ENCODE assay signal across 24 mouse cellular contexts in the genomic region with DNA sequence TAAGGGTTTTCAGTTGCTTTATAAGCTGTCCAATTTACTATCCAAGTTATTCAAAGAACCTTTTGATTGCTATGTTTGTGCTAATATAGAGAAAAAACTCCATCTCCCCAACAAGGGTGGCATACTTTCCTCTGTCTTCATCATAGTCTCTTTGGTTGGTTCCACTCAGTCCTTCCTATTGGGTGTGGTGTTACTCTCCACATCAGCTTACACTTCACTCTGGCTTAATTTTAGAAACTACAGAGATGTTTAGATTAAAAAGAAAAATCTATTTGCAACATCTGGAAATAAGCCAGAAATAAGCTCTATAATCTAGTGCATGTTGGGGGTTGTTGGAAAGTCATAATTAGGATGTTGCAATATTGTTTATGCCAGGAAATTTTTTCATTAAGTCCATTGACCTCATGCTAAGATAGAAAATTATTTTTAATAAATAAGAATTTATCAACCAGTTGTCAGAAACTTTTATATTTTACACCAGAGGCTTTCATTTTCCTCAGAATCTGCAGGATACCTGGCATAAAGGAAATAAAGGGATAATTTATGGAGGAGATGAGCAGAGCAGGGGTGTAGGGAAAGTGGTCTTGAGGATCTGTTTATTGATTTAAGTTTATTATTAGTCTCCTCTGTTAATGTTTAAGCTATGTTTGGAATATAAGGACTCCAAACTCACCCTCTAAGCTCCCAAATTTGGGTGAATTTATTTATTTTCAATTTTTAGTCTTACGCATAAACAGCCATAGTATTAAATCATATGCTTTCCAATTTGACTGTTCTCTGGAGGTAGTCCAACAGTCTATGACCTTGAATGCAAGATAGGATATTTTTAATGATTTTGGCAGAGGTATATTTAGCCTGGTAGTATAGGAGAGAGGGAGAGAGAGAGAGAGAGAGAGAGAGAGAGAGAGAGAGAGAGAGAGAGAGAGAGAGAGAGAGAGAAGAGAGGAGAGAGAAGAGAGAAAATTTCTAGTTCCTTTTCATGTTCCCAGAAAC.
DNase-seq lines count a peak whose midpoint lies in the region; ATAC-seq and TF ChIP-seq lines count a peak whose summit lies in the region.
"Had no signal": no experiment of that assay in that cellular context is flagged by ENCODE, and none has a peak within 500 bp of the region (broad histone marks: within the 10 kb centered on the region; RNA-seq: fewer than 3 reads in every experiment).

No protein-coding gene starts in this region.

- H3K27me3 ChIP-seq in liver, adult 2 months (ENCODE audit: control insufficient read depth, insufficient read depth, low read length) = no peaks in the 10 kb centered on the region
- no peaks in the 10 kb centered on the region for H3K27me3 ChIP-seq in liver, postnatal 0 days (ENCODE audit: insufficient read depth, low read length)
- no peaks in the 10 kb centered on the region for H3K27me3 ChIP-seq in lung, embryonic 15.5 days
- no peaks in the 10 kb centered on the region for H3K27me3 ChIP-seq in lung, postnatal 0 days (replicated peaks; ENCODE audit: insufficient read depth, low read length)
- H3K27me3 ChIP-seq: CH12.LX; embryonic facial prominence, embryonic 12.5 days; forebrain, embryonic 13.5 days; forebrain, embryonic 15.5 days; Patski had no signal

- TF ChIP-seq EP300 in liver, postnatal 0 days (IDR thresholded peaks at IDR 0.05; ENCODE audit: low read depth) = no peak
- no peak for TF ChIP-seq EP300 in lung, postnatal 0 days (IDR thresholded peaks at IDR 0.05)

- no peak overlapping the region for H3K4me2 ChIP-seq in liver, postnatal 0 days (ENCODE audit: low read depth, low read length)
- no peak overlapping the region for H3K4me2 ChIP-seq in lung, embryonic 15.5 days
- H3K4me2 ChIP-seq in lung, postnatal 0 days (replicated peaks; ENCODE audit: low read depth, low read length) = no peak overlapping the region
- H3K4me2 ChIP-seq: embryonic facial prominence, embryonic 12.5 days; forebrain, embryonic 13.5 days; forebrain, embryonic 15.5 days had no signal

- DNase-seq in liver, adult 2 months (ENCODE audit: extremely low read depth, low read depth, low spot score) = peak; percentile 3
- DNase-seq in liver, postnatal 0 days = no peak
- DNase-seq in lung, postnatal 10 days = no peak
- DNase-seq in lung, postnatal 0 days (ENCODE audit: low spot score) = peak; percentile 64
- DNase-seq in lung, postnatal 14 days = no peak
- DNase-seq: adrenal gland, adult 8-10 months; adrenal gland, postnatal 14 days; adrenal gland, postnatal 36 days; B cell, adult 2 months; cerebellum, adult 11-12 months; cerebellum, adult 2 months; cerebellum, adult 9-10 months; cerebellum, postnatal 10 days; cerebellum, postnatal 25 days had no signal

- TF ChIP-seq POLR2A in liver, adult 2 months (IDR thresholded peaks at IDR 0.05; ENCODE audit: extremely low read depth, insufficient read depth, low read length) = no peak

- no peak for ATAC-seq in liver, postnatal 0 days
- peak; percentile 84 for ATAC-seq in lung, embryonic 15.5 days (ENCODE audit: borderline replicate concordance, extremely low read depth, low FRiP score, low TSS enrichment)
- ATAC-seq in lung, postnatal 0 days = peak; percentile 32
- ATAC-seq: activated CD4-positive, CD25-positive, alpha-beta regulatory T cell, adult 4 months; CD4-positive, CD25-positive, alpha-beta regulatory T cell, adult 4 months; forebrain, embryonic 13.5 days; forebrain, embryonic 15.5 days; Patski had no signal

- H3K4me1 ChIP-seq in liver, adult 2 months (ENCODE audit: control insufficient read depth, insufficient read depth, low read length) = no peaks in the 10 kb centered on the region
- H3K4me1 ChIP-seq in liver, postnatal 0 days (ENCODE audit: insufficient read depth) = no peaks in the 10 kb centered on the region
- H3K4me1 ChIP-seq in lung, embryonic 15.5 days = no peaks in the 10 kb centered on the region
- no peaks in the 10 kb centered on the region for H3K4me1 ChIP-seq in lung, postnatal 0 days (ENCODE audit: insufficient read depth, low read depth, low read length)
- H3K4me1 ChIP-seq: embryonic facial prominence, embryonic 10.5 days; embryonic facial prominence, embryonic 12.5 days; forebrain, embryonic 13.5 days; forebrain, embryonic 15.5 days had no signal

- no peaks in the 10 kb centered on the region for H3K79me2 ChIP-seq in liver, adult 2 months (ENCODE audit: control insufficient read depth, insufficient read depth, low read length)

- TF ChIP-seq CTCF in liver, adult 2 months (IDR thresholded peaks at IDR 0.05; ENCODE audit: low read depth, low read length) = no peak
- no peak for TF ChIP-seq CTCF in liver, postnatal 0 days (IDR thresholded peaks at IDR 0.05; ENCODE audit: low read depth)
- TF ChIP-seq CTCF in lung, postnatal 0 days (IDR thresholded peaks at IDR 0.05) = no peak

- H3K27ac ChIP-seq in liver, adult 2 months (replicated peaks; ENCODE audit: insufficient read depth, low read depth, low read length) = no peak overlapping the region
- no peak overlapping the region for H3K27ac ChIP-seq in liver, postnatal 0 days (ENCODE audit: low read depth)
- no peak overlapping the region for H3K27ac ChIP-seq in lung, embryonic 15.5 days
- no peak overlapping the region for H3K27ac ChIP-seq in lung, postnatal 0 days (ENCODE audit: low read length)
- H3K27ac ChIP-seq: embryonic facial prominence, embryonic 10.5 days; embryonic facial prominence, embryonic 12.5 days; forebrain, embryonic 13.5 days; forebrain, embryonic 15.5 days had no signal

- H3K9ac ChIP-seq in liver, adult 2 months (ENCODE audit: low read depth, low read length) = no peak overlapping the region
- no peak overlapping the region for H3K9ac ChIP-seq in liver, postnatal 0 days (replicated peaks)
- H3K9ac ChIP-seq in lung, embryonic 15.5 days = no peak overlapping the region
- no peak overlapping the region for H3K9ac ChIP-seq in lung, postnatal 0 days (replicated peaks; ENCODE audit: low read depth)
- H3K9ac ChIP-seq: embryonic facial prominence, embryonic 12.5 days; forebrain, embryonic 13.5 days; forebrain, embryonic 15.5 days had no signal

- H3K36me3 ChIP-seq in liver, adult 2 months (ENCODE audit: control insufficient read depth, insufficient read depth, low read length) = no peaks in the 10 kb centered on the region
- no peaks in the 10 kb centered on the region for H3K36me3 ChIP-seq in liver, postnatal 0 days (replicated peaks; ENCODE audit: insufficient read depth, low read length)
- no peaks in the 10 kb centered on the region for H3K36me3 ChIP-seq in lung, embryonic 15.5 days
- no peaks in the 10 kb centered on the region for H3K36me3 ChIP-seq in lung, postnatal 0 days (ENCODE audit: insufficient read depth, low read length)
- H3K36me3 ChIP-seq: embryonic facial prominence, embryonic 10.5 days; embryonic facial prominence, embryonic 12.5 days; forebrain, embryonic 15.5 days; G1E had no signal

- WGBS in liver, adult 2 months = 89% methylated on average over 1 of the region's 1 CpGs
- WGBS in liver, postnatal 0 days (ENCODE audit: insufficient replicate concordance) = 77% methylated on average over 1 of the region's 1 CpGs
- 49% methylated on average over 1 of the region's 1 CpGs for WGBS in lung, embryonic 15.5 days
- 74% methylated on average over 1 of the region's 1 CpGs for WGBS in lung, postnatal 0 days

- H3K9me3 ChIP-seq in liver, postnatal 0 days (ENCODE audit: low read length) = no peaks in the 10 kb centered on the region
- H3K9me3 ChIP-seq in lung, embryonic 15.5 days = no peaks in the 10 kb centered on the region
- H3K9me3 ChIP-seq in lung, postnatal 0 days (ENCODE audit: low read length) = no peaks in the 10 kb centered on the region
- H3K9me3 ChIP-seq: embryonic facial prominence, embryonic 10.5 days; embryonic facial prominence, embryonic 12.5 days; forebrain, embryonic 13.5 days; forebrain, embryonic 15.5 days; G1E had no signal

- H3K4me3 ChIP-seq in liver, adult 2 months (ENCODE audit: insufficient read depth, low read depth, low read length) = no peak overlapping the region
- H3K4me3 ChIP-seq in liver, postnatal 0 days (ENCODE audit: low read depth, low read length) = no peak overlapping the region
- no peak overlapping the region for H3K4me3 ChIP-seq in lung, embryonic 15.5 days
- no peak overlapping the region for H3K4me3 ChIP-seq in lung, postnatal 0 days (ENCODE audit: low read depth, low read length)
- H3K4me3 ChIP-seq: embryonic facial prominence, embryonic 10.5 days; embryonic facial prominence, embryonic 12.5 days; forebrain, embryonic 13.5 days; forebrain, embryonic 15.5 days had no signal

Comparison
In these comparisons a context has a peak if more than half of its experiments do, and no peak if none do; other contexts are left out.
1. DNase-seq: peak in liver, adult 2 months (single experiment) and lung, postnatal 0 days (single experiment); none in liver, postnatal 0 days (single experiment), lung, postnatal 10 days (single experiment) and lung, postnatal 14 days (single experiment).